Mouse (Mus musculus): ENCODE results near the gene Ubtf.
"Not testable (repeated sequence)": the region's sequence is repeated elsewhere in the genome, so short reads cannot be mapped to it uniquely, and the experiment has no call there.

DNA sequence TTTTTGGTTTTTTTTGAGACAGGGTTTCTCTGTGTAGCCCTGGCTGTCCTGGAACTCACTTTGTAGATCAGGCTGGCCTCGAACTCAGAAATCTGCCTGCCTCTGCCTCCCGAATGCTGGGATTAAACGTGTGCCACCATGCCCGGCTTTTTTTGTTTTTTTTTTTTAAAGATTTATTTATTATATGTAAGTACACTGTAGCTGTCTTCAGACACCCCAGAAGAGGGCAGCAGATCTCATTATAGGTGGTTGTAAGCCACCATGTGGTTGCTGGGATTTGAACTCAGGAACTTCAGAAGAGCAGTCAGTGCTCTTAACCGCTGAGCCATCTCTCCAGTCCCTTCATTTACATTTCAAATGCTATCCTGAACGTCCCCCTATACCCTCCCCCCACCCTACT, 39.3 kb downstream of the Ubtf start:
- TF ChIP-seq CTCF (IDR thresholded peaks at IDR 0.05; ENCODE audit: low read depth, low read length); POLR2A (IDR thresholded peaks at IDR 0.05; ENCODE audit: borderline replicate concordance, low read depth, low read length): not testable (repeated sequence)
